Mouse (Mus musculus): Measurements from ENCODE around the gene Lpcat2. TPM values are rescaled to one million over a fixed set of nuclear protein-coding genes. Genes with fewer than 3 reads are reported as not detected.

Gene Lpcat2
- 7.3 and 8.9 TPM in 2 replicates for polyA plus RNA-seq (2015; fragmentation: Nextera tagmentation; extraction: Ambion mirVana)

DNA sequence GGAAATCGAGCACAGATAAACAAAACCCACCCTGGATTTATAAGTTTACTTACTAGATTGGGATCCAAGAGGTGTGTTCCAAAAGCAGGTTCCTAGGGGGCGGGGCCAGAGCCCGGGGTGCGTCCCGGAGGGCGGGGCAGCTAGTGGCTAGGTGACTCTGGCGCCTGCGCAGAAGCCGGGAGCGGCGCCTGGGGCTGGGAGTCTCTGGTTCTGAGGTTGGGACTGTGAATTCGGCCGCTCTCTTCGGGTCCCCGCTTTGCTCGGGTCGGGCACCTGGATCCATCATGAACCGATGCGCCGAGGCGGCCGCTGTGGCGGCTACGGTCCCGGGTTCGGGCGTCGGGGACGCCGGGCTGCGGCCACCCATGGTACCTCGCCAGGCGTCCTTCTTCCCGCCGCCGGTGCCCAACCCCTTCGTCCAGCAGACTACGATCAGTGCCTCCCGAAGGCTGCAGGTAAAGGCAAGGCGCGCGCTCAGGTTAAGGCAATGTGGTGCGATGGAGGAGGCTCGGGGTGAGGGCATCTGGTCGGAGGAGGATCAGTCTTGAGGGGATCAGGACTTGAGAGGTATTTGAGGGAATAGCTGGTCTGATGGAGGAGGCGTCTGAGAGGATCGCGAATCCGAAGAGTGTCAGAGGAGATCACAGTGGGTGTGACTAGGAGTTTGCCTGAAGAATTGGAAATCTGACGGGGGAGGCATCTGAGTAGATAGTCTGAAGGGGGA lies at the start of gene Lpcat2:
TSS of gene Lpcat2 (plus strand) at position 169 of the 724 bp plus-strand sequence.
- no peaks in the 10 kb centered on the region for H3K9me3 ChIP-seq
- WGBS: under 1% methylated on average over 50 of the region's 50 CpGs
- peak within 1 kb of the TSS; percentile 52 for H3K9ac ChIP-seq
- peak within 1 kb of the TSS; percentile 62 for H3K4me2 ChIP-seq
- ATAC-seq (replicated peaks): peak; percentile 82
- H3K4me1 ChIP-seq: peaks cover 5% of the 10 kb centered on the region; the same call in 1 of the 2 replicates
- H3K27ac ChIP-seq: no peak within 1 kb of the TSS
- peaks cover 4% of the 10 kb centered on the region; the same call in 1 of the 2 replicates for H3K27me3 ChIP-seq (replicated peaks)
- H3K36me3 ChIP-seq (replicated peaks): no peaks in the 10 kb centered on the region
- H3K4me3 ChIP-seq: peak within 1 kb of the TSS; percentile 50

DNA sequence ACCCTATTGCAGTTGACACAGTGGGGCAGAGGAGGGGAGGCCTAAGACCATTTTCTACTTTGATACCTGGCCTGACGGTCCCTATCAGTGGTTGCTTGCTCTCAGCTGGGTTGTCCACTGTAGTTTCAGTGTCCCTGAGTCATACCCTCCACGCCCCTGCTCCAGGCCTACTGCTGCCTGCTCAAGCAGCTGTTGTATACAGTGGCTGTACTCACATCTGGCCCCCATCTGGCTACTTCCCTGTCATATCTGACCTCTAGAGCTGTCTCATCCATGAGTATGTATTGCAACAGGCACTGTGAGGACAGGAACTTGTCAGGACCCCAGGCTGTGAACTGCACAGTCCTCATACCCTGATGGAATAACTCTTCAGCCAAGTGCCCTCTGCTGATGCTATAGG lies 42.4 kb upstream of the Lpcat2 start:
- no peak overlapping the region for H3K4me3 ChIP-seq
- H3K4me2 ChIP-seq: no peak overlapping the region
- ATAC-seq (replicated peaks): no peak
- no peak overlapping the region for H3K9ac ChIP-seq
- H3K36me3 ChIP-seq (replicated peaks): no peaks in the 10 kb centered on the region
- no peak overlapping the region for H3K27ac ChIP-seq
- no peaks in the 10 kb centered on the region; the same call in 1 of the 2 replicates for H3K4me1 ChIP-seq
- no peaks in the 10 kb centered on the region for H3K27me3 ChIP-seq (replicated peaks)
- no peaks in the 10 kb centered on the region for H3K9me3 ChIP-seq
- 88% methylated on average over 2 of the region's 2 CpGs for WGBS

DNA sequence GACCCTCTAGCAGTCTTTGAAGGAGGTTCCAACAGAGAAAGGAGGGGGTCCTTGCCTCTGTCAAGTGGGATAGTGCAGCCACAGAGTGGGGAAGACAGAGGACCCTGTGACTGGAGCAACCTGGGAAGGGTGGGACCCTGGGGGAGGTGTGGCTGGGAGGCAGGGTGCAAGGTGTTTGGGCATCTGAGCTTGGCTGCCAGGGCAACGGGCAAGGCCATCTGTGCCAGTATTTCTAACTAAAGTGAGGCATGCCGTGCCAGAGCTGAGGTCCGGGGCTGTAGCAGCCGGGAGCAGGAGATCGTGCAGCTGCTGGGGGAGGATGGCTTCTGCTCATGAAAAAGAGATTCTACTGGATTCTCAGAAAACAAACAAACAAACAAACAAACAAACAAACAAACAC lies 39.5 kb upstream of the Lpcat2 start:
- 81% methylated on average over 5 of the region's 5 CpGs for WGBS
- no peak overlapping the region for H3K4me2 ChIP-seq
- no peak overlapping the region for H3K4me3 ChIP-seq
- ATAC-seq (replicated peaks): no peak
- no peaks in the 10 kb centered on the region for H3K27me3 ChIP-seq (replicated peaks)
- no peaks in the 10 kb centered on the region for H3K9me3 ChIP-seq
- H3K27ac ChIP-seq: no peak overlapping the region
- H3K4me1 ChIP-seq: no peaks in the 10 kb centered on the region
- no peaks in the 10 kb centered on the region for H3K36me3 ChIP-seq (replicated peaks)
- H3K9ac ChIP-seq: no peak overlapping the region

- WGBS: 26% methylated on average over 6 of the region's 6 CpGs
- no peak overlapping the region for H3K4me3 ChIP-seq
- no peak overlapping the region for H3K27ac ChIP-seq
- no peak overlapping the region for H3K9ac ChIP-seq
- H3K36me3 ChIP-seq (replicated peaks): no peaks in the 10 kb centered on the region
- H3K4me2 ChIP-seq: no peak overlapping the region
- no peaks in the 10 kb centered on the region for H3K4me1 ChIP-seq
- peak; percentile 84 for ATAC-seq (replicated peaks)
- H3K27me3 ChIP-seq (replicated peaks): no peaks in the 10 kb centered on the region
- H3K9me3 ChIP-seq: no peaks in the 10 kb centered on the region
Measured at GRCm38 (mm10) chr8:92817928-92818818, 37.0 kb upstream of the Lpcat2 start.

- Histone ChIP-seq H3K4me2 (no peak overlapping the region), H3K4me3 (no peak overlapping the region), H3K4me1 (no peaks in the 10 kb centered on the region), H3K36me3 (replicated peaks) (no peaks in the 10 kb centered on the region), H3K9me3 (no peaks in the 10 kb centered on the region), H3K27ac (no peak overlapping the region), H3K9ac (no peak overlapping the region), H3K27me3 (replicated peaks) (no peaks in the 10 kb centered on the region)
- no peak for ATAC-seq (replicated peaks)
Measured at GRCm38 (mm10) chr8:92821151-92821550, 34.0 kb upstream of the Lpcat2 start.

DNA sequence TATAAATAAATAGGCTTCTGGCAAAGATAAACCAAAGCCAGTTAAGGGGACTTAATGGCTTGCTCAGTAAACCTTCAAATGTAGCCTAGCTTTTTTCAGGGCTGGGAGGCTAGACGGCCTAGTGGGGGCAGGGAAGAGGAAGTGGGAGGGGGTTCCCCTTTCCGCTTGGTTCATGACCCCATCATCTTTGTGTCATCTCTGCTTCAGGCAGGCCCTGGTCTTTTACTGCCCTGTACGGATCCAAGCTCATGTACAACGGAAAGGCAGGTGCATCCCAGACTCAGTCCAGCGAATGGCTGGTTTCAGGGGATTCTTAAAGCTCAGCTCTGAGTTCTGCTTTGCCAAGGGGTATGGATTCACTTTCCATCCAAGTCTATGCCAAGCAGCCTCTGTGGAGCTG lies 32.8 kb upstream of the Lpcat2 start:
- Histone ChIP-seq H3K4me3 (no peak overlapping the region), H3K9ac (no peak overlapping the region), H3K9me3 (no peaks in the 10 kb centered on the region), H3K27me3 (replicated peaks) (no peaks in the 10 kb centered on the region), H3K4me1 (peaks cover 4% of the 10 kb centered on the region), H3K36me3 (replicated peaks) (no peaks in the 10 kb centered on the region), H3K4me2 (no peak overlapping the region), H3K27ac (no peak overlapping the region)
- WGBS: 91% methylated on average over 5 of the region's 5 CpGs
- ATAC-seq (replicated peaks): no peak

GRCm38 (mm10) chr8:92825991-92826390 lies 29.1 kb upstream of the Lpcat2 start:
- Histone ChIP-seq H3K4me3 (no peak overlapping the region), H3K9ac (no peak overlapping the region), H3K4me1 (peaks cover 15% of the 10 kb centered on the region), H3K36me3 (replicated peaks) (no peaks in the 10 kb centered on the region), H3K4me2 (no peak overlapping the region), H3K27ac (no peak overlapping the region), H3K27me3 (replicated peaks) (no peaks in the 10 kb centered on the region; the same call in 1 of the 2 replicates), H3K9me3 (no peaks in the 10 kb centered on the region)
- ATAC-seq (replicated peaks): no peak
- 77% methylated on average over 4 of the region's 4 CpGs for WGBS

- Histone ChIP-seq H3K4me1 (peaks cover 15% of the 10 kb centered on the region), H3K27ac (no peak within 1 kb of the TSS), H3K9me3 (no peaks in the 10 kb centered on the region), H3K27me3 (replicated peaks) (no peaks in the 10 kb centered on the region; the same call in 1 of the 2 replicates), H3K9ac (peak within 1 kb of the TSS; percentile 49), H3K36me3 (replicated peaks) (no peaks in the 10 kb centered on the region), H3K4me3 (peak within 1 kb of the TSS; percentile 41), H3K4me2 (peak within 1 kb of the TSS; percentile 69)
- 2% methylated on average over 37 of the region's 37 CpGs for WGBS
- 0 out of 2 replicates have a peak, but pooled peaks have one; percentile 37 for ATAC-seq (replicated peaks)
Measured at GRCm38 (mm10) chr8:92827243-92828034, 27.7 kb upstream of the Lpcat2 start, which contains the start of gene Mmp2. Gene Mmp2, plus strand, starts transcription at chr8:92827291.

GRCm38 (mm10) chr8:92828251-92828743 lies 26.8 kb upstream of the Lpcat2 start:
- no peak overlapping the region for H3K4me3 ChIP-seq
- no peaks in the 10 kb centered on the region for H3K36me3 ChIP-seq (replicated peaks)
- ATAC-seq (replicated peaks): peak; percentile 71; the same call in 1 of the 2 replicates
- H3K27ac ChIP-seq: no peak overlapping the region
- no peak overlapping the region for H3K9ac ChIP-seq
- peak overlapping the region; percentile 69; the same call in 1 of the 2 replicates for H3K4me2 ChIP-seq
- no peaks in the 10 kb centered on the region; the same call in 1 of the 2 replicates for H3K27me3 ChIP-seq (replicated peaks)
- 22% methylated on average over 15 of the region's 15 CpGs for WGBS
- peaks cover 15% of the 10 kb centered on the region for H3K4me1 ChIP-seq
- H3K9me3 ChIP-seq: no peaks in the 10 kb centered on the region

DNA sequence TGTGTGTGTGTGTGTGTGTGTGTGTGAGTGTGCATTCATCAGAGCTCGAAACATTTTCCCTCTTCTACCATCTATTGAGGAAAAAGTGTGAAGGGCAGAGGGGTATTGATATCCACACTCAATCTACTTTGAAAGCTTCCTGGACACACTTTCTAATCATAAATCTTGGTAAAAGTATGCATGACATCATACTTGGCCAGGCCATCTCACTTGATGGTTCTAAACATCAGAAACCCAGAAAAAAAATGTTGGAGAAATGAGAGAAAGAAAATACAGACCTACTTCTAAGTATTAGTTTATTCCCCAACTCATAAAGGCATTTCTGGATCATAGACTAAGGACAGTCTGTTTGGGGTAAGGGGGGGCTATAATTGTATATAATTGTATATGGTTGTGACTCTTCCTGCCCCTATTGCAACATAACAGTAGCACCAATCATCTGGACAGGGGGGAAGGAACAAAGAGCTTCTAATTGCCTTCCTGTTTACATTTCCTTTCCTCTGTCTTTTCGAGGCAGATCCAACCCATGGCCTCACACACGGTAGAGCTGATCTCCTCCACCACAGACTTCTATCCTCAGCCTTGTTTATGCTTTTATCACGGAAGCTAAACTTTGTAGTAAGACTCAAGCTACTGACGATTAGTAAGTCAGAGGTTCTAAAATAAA lies 20.9 kb upstream of the Lpcat2 start:
- WGBS: 86% methylated on average over 5 of the region's 5 CpGs
- no peaks in the 10 kb centered on the region for H3K27me3 ChIP-seq (replicated peaks)
- no peak overlapping the region for H3K9ac ChIP-seq
- H3K9me3 ChIP-seq: no peaks in the 10 kb centered on the region
- H3K4me1 ChIP-seq: no peaks in the 10 kb centered on the region
- H3K27ac ChIP-seq: no peak overlapping the region
- H3K36me3 ChIP-seq (replicated peaks): no peaks in the 10 kb centered on the region
- no peak overlapping the region for H3K4me3 ChIP-seq
- no peak overlapping the region for H3K4me2 ChIP-seq
- no peak for ATAC-seq (replicated peaks)

DNA sequence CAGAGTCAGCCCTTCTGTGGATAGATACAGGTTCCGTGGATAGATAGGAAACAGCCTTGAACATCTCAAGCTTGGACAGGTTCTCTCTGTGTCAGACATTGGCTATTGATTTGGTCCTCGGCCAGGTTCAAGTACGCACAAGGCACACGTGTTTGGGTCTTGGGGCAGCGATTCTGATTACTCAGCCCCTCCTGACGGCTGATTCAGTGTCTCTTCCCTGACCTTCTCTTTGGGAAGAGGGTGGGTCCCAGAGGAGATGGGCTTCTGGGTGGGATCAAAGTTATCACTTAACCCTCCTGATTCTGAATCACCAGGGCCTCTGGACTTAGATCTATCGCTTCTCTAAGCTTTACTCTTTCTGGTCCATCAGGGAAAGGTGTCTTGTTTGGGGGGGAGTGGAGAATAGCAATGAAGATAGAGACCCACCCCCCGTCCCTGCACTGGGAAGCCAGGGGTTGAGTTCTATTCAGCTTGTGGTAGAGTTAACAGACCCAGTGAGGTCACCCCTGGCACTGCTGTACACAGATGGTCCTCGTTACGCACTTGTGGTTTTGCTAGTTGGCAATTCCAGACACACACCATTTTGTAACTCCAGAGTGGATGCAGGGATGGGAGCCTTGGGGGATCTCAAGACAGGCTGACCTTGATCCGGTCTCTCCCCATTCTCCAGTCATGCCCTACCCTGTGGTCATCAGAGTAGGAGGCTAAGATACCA lies 20.2 kb upstream of the Lpcat2 start:
- Histone ChIP-seq H3K4me1 (no peaks in the 10 kb centered on the region), H3K9ac (no peak overlapping the region), H3K4me2 (no peak overlapping the region), H3K9me3 (no peaks in the 10 kb centered on the region), H3K4me3 (no peak overlapping the region), H3K27ac (no peak overlapping the region), H3K36me3 (replicated peaks) (no peaks in the 10 kb centered on the region), H3K27me3 (replicated peaks) (no peaks in the 10 kb centered on the region)
- no peak for ATAC-seq (replicated peaks)
- WGBS: 86% methylated on average over 11 of the region's 11 CpGs
